In the genomic region with DNA sequence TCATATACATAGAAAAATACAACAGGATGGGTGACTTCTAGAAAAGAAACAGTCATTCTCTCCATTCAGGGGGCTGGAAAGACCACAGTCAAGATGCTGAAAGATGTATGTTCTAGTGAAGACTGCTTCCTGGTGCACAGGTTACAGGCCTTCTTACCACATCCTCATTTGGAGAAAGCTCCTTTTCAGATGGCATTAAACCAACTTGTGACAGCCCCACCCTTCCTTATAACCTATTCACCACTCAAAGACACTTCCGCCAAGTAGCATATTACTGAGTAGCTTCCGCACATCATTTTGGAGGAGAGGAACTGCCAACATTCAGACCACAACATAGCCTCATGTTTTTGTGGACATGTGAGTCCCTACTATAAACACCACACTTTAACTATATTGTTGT, we compare ENCODE assay signal across 22 mouse cellular contexts.
DNase-seq lines count a peak whose midpoint lies in the region; ATAC-seq and TF ChIP-seq lines count a peak whose summit lies in the region.
"Had no signal": no experiment of that assay in that cellular context is flagged by ENCODE, and none has a peak within 500 bp of the region (broad histone marks: within the 10 kb centered on the region; RNA-seq: fewer than 3 reads in every experiment).

No protein-coding gene starts in this region.

- H3K27ac ChIP-seq in thymus, adult 2 months (ENCODE audit: control insufficient read depth, insufficient read depth, low read length) = no peak overlapping the region; the same call in 1 of the 2 replicates
- H3K27ac ChIP-seq: forebrain, embryonic 13.5 days; heart, embryonic 10.5 days; hindbrain, embryonic 13.5 days; left cerebral cortex, adult 2 months; liver, embryonic 14.5 days; midbrain, embryonic 12.5 days had no signal

- peak; percentile 95 for ATAC-seq in activated CD4-positive, CD25-positive, alpha-beta regulatory T cell, adult 4 months
- ATAC-seq: forebrain, embryonic 13.5 days; intestine, embryonic 16.5 days; Patski had no signal

- peak; percentile 35 for DNase-seq in thymus, postnatal 25 days
- DNase-seq in thymus, adult 2 months = no peak
- DNase-seq in monocyte, adult 2 months (ENCODE audit: low read depth in 1 of 2, low spot score in 2 of 2) = peak; percentile 23 to 37
- no peak for DNase-seq in kidney, adult 9 months
- DNase-seq in kidney, postnatal 10 days = no peak
- DNase-seq in adipocyte (ENCODE audit: low spot score) = no peak
- DNase-seq: cerebellum, adult 9-11 months; embryo, embryonic 11 days; gastrocnemius, postnatal 25 days; heart, postnatal 10 days; kidney, postnatal 14 days; lung, postnatal 4 days had no signal

- no peak overlapping the region for H3K4me3 ChIP-seq in thymus, adult 2 months (ENCODE audit: control insufficient read depth, insufficient read depth, low read length)
- H3K4me3 ChIP-seq: forebrain, embryonic 13.5 days; heart, embryonic 10.5 days; hindbrain, embryonic 13.5 days; left cerebral cortex, adult 2 months; midbrain, embryonic 12.5 days; myocyte had no signal

- TF ChIP-seq CTCF in thymus, adult 2 months (IDR thresholded peaks at IDR 0.05; ENCODE audit: borderline replicate concordance, control insufficient read depth, extremely low read depth, insufficient read depth, low read length, poor library complexity) = no peak

- no peaks in the 10 kb centered on the region for H3K36me3 ChIP-seq in thymus, adult 2 months (ENCODE audit: control insufficient read depth, insufficient read depth, low read length)
- H3K36me3 ChIP-seq: heart, embryonic 10.5 days; hindbrain, embryonic 13.5 days; midbrain, embryonic 12.5 days had no signal

- TF ChIP-seq POLR2A in thymus, adult 2 months (IDR thresholded peaks at IDR 0.05; ENCODE audit: control insufficient read depth, extremely low read depth, insufficient read depth, low read length, poor library complexity) = no peak

- no peaks in the 10 kb centered on the region for H3K27me3 ChIP-seq in thymus, adult 2 months (ENCODE audit: control insufficient read depth, insufficient read depth, low read length)
- H3K27me3 ChIP-seq: forebrain, embryonic 13.5 days; hindbrain, embryonic 13.5 days; midbrain, embryonic 12.5 days; Patski had no signal

- WGBS in thymus, adult 2 months = 66% methylated on average over 2 of the region's 2 CpGs

- peaks cover 21% of the 10 kb centered on the region for H3K4me1 ChIP-seq in thymus, adult 2 months (replicated peaks; ENCODE audit: control insufficient read depth, insufficient read depth, low read length)
- H3K4me1 ChIP-seq: heart, embryonic 10.5 days; hindbrain, embryonic 13.5 days had no signal

Comparison
In these comparisons a context has a peak if more than half of its experiments do, and no peak if none do; other contexts are left out.
1. DNase-seq: peak in thymus, postnatal 25 days (single experiment) and monocyte, adult 2 months (2 of 2); none in thymus, adult 2 months (single experiment), kidney, adult 9 months (single experiment), kidney, postnatal 10 days (single experiment) and adipocyte (single experiment).